Mouse (Mus musculus) G1E (cell line): ENCODE data around the gene 1190002N15Rik.

ENCODE experiments used
- CTCF ChIP-seq: IDR thresholded peaks from 2 replicates; pipeline ENCODE4 v1.5.1; 2012; ENCODE audit warnings: low read depth, low read length, inconsistent platforms, mixed read lengths
- GATA1 ChIP-seq: IDR thresholded peaks from 2 replicates; pipeline ENCODE4 v1.6.1; 2012; ENCODE audit warnings: borderline replicate concordance, low read length, inconsistent platforms, mixed read lengths
- GATA2 ChIP-seq: IDR thresholded peaks from 2 replicates; pipeline ENCODE4 v1.6.1; 2012; ENCODE audit warnings: low read depth, low read length, inconsistent platforms, borderline replicate concordance
- POLR2AphosphoS5 ChIP-seq: IDR thresholded peaks from 2 replicates; pipeline ENCODE4 v1.6.1; 2012; ENCODE audit warnings: low read depth, low read length, inconsistent platforms; ENCODE audit not compliant: insufficient replicate concordance
- TAL1 ChIP-seq: conservative IDR thresholded peaks from 2 replicates; pipeline ENCODE4 v1.6.1; 2012; ENCODE audit warnings: low read depth, low read length, inconsistent platforms, mixed read lengths

- TF ChIP-seq CTCF (no peak), GATA1 (no peak), TAL1 (no peak), POLR2AphosphoS5 (no peak), GATA2 (no peak)
Observed at GRCm38 (mm10) chr9:94473898-94474297, 64.0 kb downstream of the 1190002N15Rik start.
